Mouse (Mus musculus): ENCODE data around the gene Zfp689.
"Not testable (repeated sequence)": the region's sequence is repeated elsewhere in the genome, so short reads cannot be mapped to it uniquely, and the experiment has no call there.

GRCm38 (mm10) chr7:127459311-127459710, 10.4 kb upstream of the Zfp689 start, which contains the start of gene Prr14:
- TF ChIP-seq CTCF (IDR thresholded peaks at IDR 0.05; ENCODE audit: control insufficient read depth, insufficient read depth, insufficient replicate concordance, low read depth, low read length); POLR2A (IDR thresholded peaks at IDR 0.05; ENCODE audit: control insufficient read depth, low read depth, low read length): not testable (repeated sequence)

Data from testis, adult 2 months (tissue).